Mouse (Mus musculus) midbrain, embryonic 15.5 days (tissue): ENCODE results near the gene Akr1b7. TPM values are rescaled to one million over a fixed set of nuclear protein-coding genes. Genes with fewer than 3 reads are reported as not detected.

Experiments used
- ATAC-seq: fragments of 200-750 bp; cut with Nextera tagmentation; replicated peaks from 2 replicates; pipeline ENCODE4 v1.8.0; 2017; ENCODE audit warnings: moderate TSS enrichment
- H3K27ac ChIP-seq: fragments of 300-500 bp; sonication (generic); 2 replicates; pipeline ENCODE4 v1.5.1; 2015; ENCODE audit warnings: mild to moderate bottlenecking, inconsistent platforms
- H3K27me3 ChIP-seq: fragments of 300-500 bp; sonication (generic); replicated peaks from 2 replicates; pipeline ENCODE4 v1.6.1; 2015; ENCODE audit warnings: inconsistent platforms
- H3K36me3 ChIP-seq: fragments of 300-500 bp; sonication (generic); replicated peaks from 2 replicates; pipeline ENCODE4 v1.6.1; 2015; ENCODE audit warnings: inconsistent platforms
- H3K4me1 ChIP-seq: fragments of 300-500 bp; sonication (generic); 2 replicates; pipeline ENCODE4 v1.6.1; 2015; ENCODE audit warnings: inconsistent platforms
- H3K4me2 ChIP-seq: fragments of 300-500 bp; sonication (generic); 2 replicates; pipeline ENCODE4 v1.6.1; 2015; ENCODE audit warnings: inconsistent platforms, mild to moderate bottlenecking, moderate library complexity
- H3K4me3 ChIP-seq: fragments of 300-500 bp; sonication (generic); 2 replicates; pipeline ENCODE4 v1.5.1; 2015; ENCODE audit warnings: mild to moderate bottlenecking, inconsistent platforms
- H3K9ac ChIP-seq: fragments of 300-500 bp; sonication (generic); 2 replicates; pipeline ENCODE4 v1.6.1; 2015; ENCODE audit warnings: mild to moderate bottlenecking, inconsistent platforms
- H3K9me3 ChIP-seq: fragments of 300-500 bp; sonication (generic); 2 replicates; pipeline ENCODE4 v1.6.1; 2016; ENCODE audit warnings: inconsistent platforms
- WGBS: fragments of 180-500 bp; shearing (Covaris S2); methylation state at CpG from one replicate; pipeline ENCODE4 v1.1.7; 2015; ENCODE audit warnings: mixed read lengths; 5-methylcytosine and 5-hydroxymethylcytosine counted together
- polyA plus RNA-seq: library from polyadenylated mRNA; unstranded; fragments of >200 nt; fragmentation: Nextera tagmentation; extraction: Ambion mirVana; gene quantifications from 2 replicates; pipeline ENCODE4 v1.2.1, GENCODE M21; 2015

Akr1b7 gene
- polyA plus RNA-seq, 1 experiment from 2014 or later: not detected

DNA sequence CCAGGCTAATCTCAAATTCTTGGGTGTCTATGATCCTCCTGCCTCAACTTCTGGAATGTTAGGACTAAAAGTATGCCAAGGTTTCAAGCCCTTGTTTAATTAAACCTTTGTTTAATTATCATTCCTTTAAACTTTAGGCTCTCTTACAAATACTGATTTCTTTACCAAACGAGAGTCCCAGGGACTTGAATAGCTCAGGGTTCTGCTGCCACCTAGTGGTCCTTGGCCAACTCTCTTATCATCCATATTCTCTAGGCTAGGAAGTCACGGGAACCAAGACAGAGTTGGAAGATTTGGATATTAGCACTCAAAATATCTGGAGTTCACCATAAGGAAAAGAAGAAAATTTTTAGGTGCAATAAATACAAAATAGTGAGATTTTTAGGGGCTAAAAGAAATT is 35.8 kb downstream of the Akr1b7 start:
- Histone ChIP-seq H3K4me3 (no peak overlapping the region), H3K9ac (no peak overlapping the region), H3K36me3 (no peaks in the 10 kb centered on the region), H3K27ac (no peak overlapping the region), H3K27me3 (no peaks in the 10 kb centered on the region), H3K4me1 (no peaks in the 10 kb centered on the region), H3K4me2 (no peak overlapping the region), H3K9me3 (no peaks in the 10 kb centered on the region)
- ATAC-seq: no peak
- WGBS: 10% methylated on average over 2 of the region's 2 CpGs

DNA sequence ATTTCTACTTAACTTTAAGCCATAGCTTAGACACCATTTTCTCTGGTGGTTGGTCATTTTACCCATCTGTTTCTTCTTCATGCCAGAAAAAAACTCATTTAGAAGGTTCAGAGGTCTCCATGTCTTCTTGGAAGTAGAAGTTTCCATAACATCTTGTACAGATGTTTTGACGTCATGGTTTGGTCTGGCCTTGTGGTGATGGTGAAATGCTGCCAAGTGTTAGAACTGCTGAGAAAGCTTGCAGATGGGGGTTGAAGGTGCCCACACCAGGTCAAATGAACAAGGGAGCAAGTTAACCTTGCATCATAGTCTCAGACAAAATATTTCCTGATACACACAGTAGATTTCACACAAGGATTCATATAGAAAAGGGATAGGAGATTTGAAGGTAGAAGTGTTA is 36.6 kb downstream of the Akr1b7 start:
- no peaks in the 10 kb centered on the region for H3K36me3 ChIP-seq
- no peak for ATAC-seq
- H3K4me1 ChIP-seq: no peaks in the 10 kb centered on the region
- no peaks in the 10 kb centered on the region for H3K27me3 ChIP-seq
- no peak overlapping the region for H3K9ac ChIP-seq
- no peaks in the 10 kb centered on the region for H3K9me3 ChIP-seq
- no peak overlapping the region for H3K4me3 ChIP-seq
- WGBS: 83% methylated on average over 1 of the region's 1 CpGs
- H3K4me2 ChIP-seq: no peak overlapping the region
- H3K27ac ChIP-seq: no peak overlapping the region

DNA sequence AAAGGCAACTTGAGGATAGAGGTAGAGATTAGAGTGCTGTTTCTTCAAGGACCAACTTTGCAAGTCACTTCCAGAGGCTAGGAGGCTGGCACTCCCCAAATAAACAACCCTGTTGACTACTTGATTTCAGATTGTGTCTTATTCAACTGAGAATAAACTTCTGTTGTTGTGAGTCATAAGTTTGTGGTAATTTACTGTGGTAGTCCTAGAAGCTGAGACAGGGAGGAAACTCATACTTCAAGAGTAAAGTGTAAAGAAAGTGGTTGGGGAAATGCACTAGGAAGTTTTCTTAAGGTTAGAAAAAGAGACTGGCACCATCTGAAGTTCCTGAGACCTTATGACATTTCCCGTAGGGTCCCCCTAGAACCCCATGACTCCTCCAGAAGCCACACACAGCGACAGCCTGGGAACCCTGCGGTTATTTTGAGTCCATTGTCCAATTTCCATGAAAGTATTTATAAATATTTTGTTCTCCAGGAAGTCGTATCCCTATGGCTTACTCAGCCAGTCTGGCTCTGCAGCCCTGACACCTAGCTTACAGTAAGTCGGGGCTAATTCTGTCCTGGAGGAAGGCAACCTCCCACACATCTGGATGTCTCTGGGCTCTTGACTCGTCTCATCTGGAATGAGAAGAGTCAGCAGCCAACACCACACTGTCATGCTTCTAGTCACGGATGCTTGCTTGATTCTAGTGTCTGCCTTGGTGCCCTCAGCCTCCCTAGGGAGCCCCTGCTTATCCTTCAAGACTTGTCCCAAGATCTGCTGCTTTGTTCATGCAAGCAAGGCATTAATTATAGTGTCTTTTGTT is 41.0 kb downstream of the Akr1b7 start:
- H3K9ac ChIP-seq: no peak overlapping the region
- no peaks in the 10 kb centered on the region for H3K36me3 ChIP-seq
- ATAC-seq: no peak
- no peaks in the 10 kb centered on the region for H3K9me3 ChIP-seq
- no peak overlapping the region for H3K27ac ChIP-seq
- no peak overlapping the region for H3K4me3 ChIP-seq
- no peaks in the 10 kb centered on the region for H3K4me1 ChIP-seq
- no peak overlapping the region for H3K4me2 ChIP-seq
- 68% methylated on average over 7 of the region's 7 CpGs for WGBS
- H3K27me3 ChIP-seq: no peaks in the 10 kb centered on the region

DNA sequence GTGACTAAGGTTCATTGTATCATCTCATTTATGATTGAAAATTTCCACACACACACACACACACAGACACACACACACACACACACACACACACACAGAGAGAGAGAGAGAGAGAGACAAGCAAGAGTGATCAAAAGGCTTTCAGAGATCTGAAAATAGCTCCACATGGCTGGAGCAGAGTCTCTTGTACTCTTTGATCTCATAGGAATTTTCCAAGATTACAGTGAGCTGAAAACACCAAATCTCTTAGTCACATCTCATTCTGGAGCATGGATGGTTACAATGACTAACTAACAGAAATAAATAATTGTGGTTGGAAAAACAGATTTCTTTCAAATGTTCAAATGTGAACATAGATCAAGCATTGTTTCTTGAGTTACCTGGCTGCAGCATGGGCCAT is 47.3 kb downstream of the Akr1b7 start:
- H3K4me1 ChIP-seq: no peaks in the 10 kb centered on the region
- H3K4me2 ChIP-seq: no peak overlapping the region
- H3K9me3 ChIP-seq: no peaks in the 10 kb centered on the region
- no peaks in the 10 kb centered on the region for H3K27me3 ChIP-seq
- H3K4me3 ChIP-seq: no peak overlapping the region
- no peak for ATAC-seq
- no peaks in the 10 kb centered on the region for H3K36me3 ChIP-seq
- no peak overlapping the region for H3K9ac ChIP-seq
- H3K27ac ChIP-seq: no peak overlapping the region

DNA sequence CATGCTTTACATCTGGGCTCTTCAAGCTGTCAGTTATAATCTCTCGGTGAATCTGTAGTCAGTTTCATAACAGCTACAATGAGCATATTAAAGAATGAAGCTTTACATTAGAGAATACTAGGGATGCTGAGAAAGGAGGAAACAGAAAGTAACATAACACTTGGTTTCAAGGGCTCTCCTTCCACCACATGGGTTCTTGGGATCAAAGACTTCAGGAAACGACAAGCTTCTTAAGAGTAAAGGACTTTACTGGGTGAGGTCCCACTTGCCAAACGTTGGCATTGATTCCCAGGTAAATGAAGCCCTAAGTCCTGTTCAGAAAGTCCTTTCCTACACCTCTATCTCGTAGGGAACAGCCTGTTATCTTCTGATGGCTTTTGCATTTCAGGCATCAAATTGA is 48.5 kb downstream of the Akr1b7 start:
- Histone ChIP-seq H3K27me3 (no peaks in the 10 kb centered on the region), H3K4me2 (no peak overlapping the region), H3K4me3 (no peak overlapping the region), H3K9me3 (no peaks in the 10 kb centered on the region), H3K4me1 (no peaks in the 10 kb centered on the region), H3K27ac (no peak overlapping the region), H3K9ac (no peak overlapping the region), H3K36me3 (no peaks in the 10 kb centered on the region)
- ATAC-seq: no peak
- 55% methylated on average over 4 of the region's 4 CpGs for WGBS

DNA sequence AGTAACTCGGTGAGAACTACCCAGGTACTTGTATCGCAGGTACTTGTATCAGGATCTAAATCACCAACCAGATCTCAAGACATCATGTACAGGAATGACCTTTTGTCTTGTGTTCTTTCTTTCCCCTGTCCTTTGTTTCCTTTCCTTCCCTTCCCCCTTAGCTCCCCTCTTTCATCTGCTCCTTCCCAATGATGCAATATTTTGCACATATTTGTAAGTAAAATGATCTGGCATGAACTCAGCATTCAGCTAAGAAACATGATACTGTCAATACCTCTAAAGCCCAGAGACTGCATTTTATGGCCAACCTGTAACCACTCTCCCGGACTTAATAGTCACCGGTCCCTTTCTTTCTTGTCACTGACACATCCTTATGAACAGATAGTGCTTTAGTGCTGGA is 51.4 kb downstream of the Akr1b7 start:
- Histone ChIP-seq H3K4me3 (no peak overlapping the region), H3K4me1 (no peaks in the 10 kb centered on the region), H3K9me3 (no peaks in the 10 kb centered on the region), H3K9ac (no peak overlapping the region), H3K27me3 (no peaks in the 10 kb centered on the region), H3K36me3 (no peaks in the 10 kb centered on the region), H3K27ac (no peak overlapping the region), H3K4me2 (no peak overlapping the region)
- ATAC-seq: no peak
- 92% methylated on average over 4 of the region's 4 CpGs for WGBS

DNA sequence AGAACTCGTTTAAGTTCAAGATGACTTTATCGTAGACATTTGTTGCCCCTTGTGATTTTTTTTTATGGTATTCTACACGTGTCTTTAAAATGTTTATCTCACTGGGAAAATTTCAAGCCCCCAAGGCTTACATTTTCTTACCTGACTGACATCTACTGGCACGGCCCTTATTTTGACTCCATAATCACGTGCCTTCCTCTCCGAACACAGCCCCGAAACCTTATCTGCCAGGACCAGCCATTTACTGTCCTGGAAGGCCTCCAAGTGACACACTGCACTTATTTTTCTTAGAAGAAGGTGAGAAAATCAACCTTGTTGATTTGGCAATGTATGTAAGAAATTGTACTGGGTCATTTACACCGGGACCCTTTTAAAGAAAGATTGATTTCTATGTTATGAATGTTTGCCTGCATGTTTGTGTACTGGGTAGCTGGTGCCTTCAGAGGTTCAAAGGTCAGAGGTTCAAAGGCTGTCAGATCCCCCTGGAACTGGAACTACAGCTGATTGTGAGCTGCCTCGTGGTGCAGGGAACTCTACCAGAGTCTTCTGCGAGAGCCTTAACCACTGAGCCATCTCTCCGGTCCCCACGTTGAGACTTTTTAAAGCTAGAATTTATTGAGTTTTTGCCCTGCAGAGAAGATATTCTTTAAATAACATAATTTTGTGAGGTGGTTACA is 59.4 kb downstream of the Akr1b7 start:
- Histone ChIP-seq H3K27me3 (no peaks in the 10 kb centered on the region), H3K9me3 (no peaks in the 10 kb centered on the region), H3K36me3 (no peaks in the 10 kb centered on the region), H3K9ac (no peak overlapping the region), H3K4me3 (no peak overlapping the region), H3K4me1 (peaks cover 6% of the 10 kb centered on the region), H3K4me2 (no peak overlapping the region), H3K27ac (no peak overlapping the region)
- 91% methylated on average over 12 of the region's 12 CpGs for WGBS
- no peak for ATAC-seq

Other genes with a start within 250 kb of the Akr1b7 start
- gene Slc35b4, start 235.2 kb upstream of the Akr1b7 start, polyA plus RNA-seq: 45.0 and 45.6 TPM in 2 replicates
- 102 and 111 TPM in 2 replicates for gene Akr1b3, start 94.9 kb upstream of the Akr1b7 start, polyA plus RNA-seq
- gene Akr1b8, start 58.2 kb upstream of the Akr1b7 start, polyA plus RNA-seq: 2.6 TPM in 2 replicates
- 9.4 and 10.0 TPM in 2 replicates for gene Akr1b10, start 28.1 kb upstream of the Akr1b7 start, polyA plus RNA-seq
- 97.1 and 102 TPM in 2 replicates for gene Bpgm, start 63.9 kb downstream of the Akr1b7 start, polyA plus RNA-seq
- gene Cald1, start 186.2 kb downstream of the Akr1b7 start, polyA plus RNA-seq: 64.4 and 65.1 TPM in 2 replicates